Mouse (Mus musculus): Measurements from ENCODE around the gene Tbc1d1.

DNA sequence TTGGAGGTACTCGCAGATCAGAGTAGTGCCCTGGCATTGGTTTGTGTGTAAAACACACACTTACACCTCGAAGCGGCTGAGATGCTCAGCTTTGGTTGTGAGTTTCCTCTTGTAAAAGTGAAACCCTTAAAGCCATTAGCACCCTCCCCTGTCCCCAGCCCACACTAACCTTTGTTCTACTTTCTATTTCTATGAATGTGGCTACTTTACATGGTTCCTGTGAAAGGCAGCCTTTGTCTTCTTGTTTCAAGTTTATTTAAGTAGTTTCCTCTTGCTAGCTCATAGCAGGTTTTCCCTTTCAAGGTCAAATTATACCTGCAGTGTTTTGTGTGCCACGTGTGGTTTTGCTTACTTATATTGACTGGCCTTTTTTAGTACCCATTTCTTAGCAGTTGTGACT lies 141.0 kb downstream of the Tbc1d1 start:
- no peak for TF ChIP-seq CTCF (IDR thresholded peaks at IDR 0.05; ENCODE audit: borderline replicate concordance, control insufficient read depth, extremely low read depth, insufficient read depth, low read length, poor library complexity)
- no peak for TF ChIP-seq POLR2A (IDR thresholded peaks at IDR 0.05; ENCODE audit: control insufficient read depth, extremely low read depth, insufficient read depth, low read length, poor library complexity)
